Mouse (Mus musculus): ENCODE results near the gene Dok3. TPM values are rescaled to one million over a fixed set of nuclear protein-coding genes. Genes with fewer than 3 reads are reported as not detected.

Dok3 gene
- polyA plus RNA-seq, 1 experiment from 2014 or later = 5.1 TPM

DNA sequence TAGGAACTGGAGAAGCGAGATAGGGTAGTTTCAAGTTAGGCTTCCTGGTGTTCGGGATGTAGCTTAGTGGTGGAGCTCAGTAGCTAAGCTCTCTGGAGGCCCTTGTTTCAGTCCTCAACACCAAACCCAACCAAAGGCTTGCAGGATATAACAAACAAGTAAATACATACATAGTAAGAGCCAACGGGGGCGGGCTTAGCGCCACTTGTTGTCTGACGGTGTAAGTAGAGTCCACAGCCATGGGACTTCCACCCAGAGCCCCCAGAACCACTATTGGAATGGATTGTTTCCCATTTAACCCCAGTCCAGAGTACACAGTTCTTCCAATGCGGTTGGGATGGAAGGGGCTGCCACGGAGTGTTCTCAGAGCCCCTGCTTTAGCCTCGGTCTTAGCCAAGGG is 15.3 kb downstream of the Dok3 start:
- Histone ChIP-seq H3K27me3 (ENCODE audit: control insufficient read depth, insufficient read depth, low read depth, low read length) (no peaks in the 10 kb centered on the region), H3K36me3 (ENCODE audit: control insufficient read depth, insufficient read depth, low read length) (peaks cover 5% of the 10 kb centered on the region), H3K4me1 (ENCODE audit: control insufficient read depth, insufficient read depth, low read length) (peaks cover 27% of the 10 kb centered on the region), H3K27ac (ENCODE audit: low read length) (no peak overlapping the region), H3K4me2 (ENCODE audit: low read length) (peak overlapping the region; percentile 90), H3K9me3 (replicated peaks; ENCODE audit: control insufficient read depth, low read length, poor library complexity, severe bottlenecking) (no peaks in the 10 kb centered on the region), H3K9ac (ENCODE audit: low read depth, low read length) (no peak overlapping the region), H3K4me3 (ENCODE audit: low read depth, low read length) (peak overlapping the region; percentile 86)
- WGBS = 30% methylated on average over 9 of the region's 9 CpGs
- ATAC-seq = no peak

DNA sequence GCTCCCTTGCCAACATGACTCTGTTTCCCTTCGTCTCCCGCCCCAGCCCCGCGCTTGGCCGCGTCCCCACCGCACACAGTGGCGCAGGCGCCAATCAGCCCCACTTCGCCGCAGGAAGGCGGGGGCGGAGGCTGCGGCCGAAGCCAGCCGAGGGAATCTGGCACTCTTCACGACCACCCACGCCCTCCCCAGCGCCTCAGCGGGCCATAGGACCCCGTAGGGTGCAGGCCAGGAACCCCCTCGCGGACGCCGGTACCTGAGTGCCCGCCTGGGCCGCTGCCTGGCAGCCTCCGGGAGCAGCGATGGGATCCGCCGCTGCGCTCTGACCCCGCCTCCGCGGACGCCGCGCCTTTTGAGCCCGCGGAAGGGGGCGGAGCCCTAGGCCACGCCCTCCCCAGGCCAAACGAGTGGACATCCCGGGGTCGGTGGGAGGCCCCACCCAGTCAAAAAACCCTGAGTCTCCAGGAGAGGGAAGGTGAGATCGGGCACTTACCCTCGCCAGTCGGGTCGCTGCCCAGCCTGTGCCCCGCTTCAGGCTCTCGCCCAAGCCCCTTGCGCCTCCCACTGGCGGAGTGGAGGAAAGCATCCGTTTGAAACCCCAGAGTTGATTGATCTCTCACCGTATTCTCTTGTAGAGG is 15.9 kb downstream of the Dok3 start, which contains the start of gene Pdlim7:
Gene Pdlim7 (minus strand): TSS at position 566 of the 638 bp plus-strand sequence.
- peak; percentile 84 for ATAC-seq
- H3K4me1 ChIP-seq (ENCODE audit: control insufficient read depth, insufficient read depth, low read length) = peaks cover 27% of the 10 kb centered on the region
- H3K9me3 ChIP-seq (replicated peaks; ENCODE audit: control insufficient read depth, low read length, poor library complexity, severe bottlenecking) = no peaks in the 10 kb centered on the region
- H3K4me2 ChIP-seq (ENCODE audit: low read length) = peak within 1 kb of the TSS; percentile 90
- H3K36me3 ChIP-seq (ENCODE audit: control insufficient read depth, insufficient read depth, low read length) = peaks cover 9% of the 10 kb centered on the region
- H3K27ac ChIP-seq (ENCODE audit: low read length) = peak within 1 kb of the TSS; percentile 84
- peak within 1 kb of the TSS; percentile 86 for H3K4me3 ChIP-seq (ENCODE audit: low read depth, low read length)
- H3K9ac ChIP-seq (ENCODE audit: low read depth, low read length) = peak within 1 kb of the TSS; percentile 90
- no peaks in the 10 kb centered on the region for H3K27me3 ChIP-seq (ENCODE audit: control insufficient read depth, insufficient read depth, low read depth, low read length)
- WGBS = under 1% methylated on average over 53 of the region's 55 CpGs

DNA sequence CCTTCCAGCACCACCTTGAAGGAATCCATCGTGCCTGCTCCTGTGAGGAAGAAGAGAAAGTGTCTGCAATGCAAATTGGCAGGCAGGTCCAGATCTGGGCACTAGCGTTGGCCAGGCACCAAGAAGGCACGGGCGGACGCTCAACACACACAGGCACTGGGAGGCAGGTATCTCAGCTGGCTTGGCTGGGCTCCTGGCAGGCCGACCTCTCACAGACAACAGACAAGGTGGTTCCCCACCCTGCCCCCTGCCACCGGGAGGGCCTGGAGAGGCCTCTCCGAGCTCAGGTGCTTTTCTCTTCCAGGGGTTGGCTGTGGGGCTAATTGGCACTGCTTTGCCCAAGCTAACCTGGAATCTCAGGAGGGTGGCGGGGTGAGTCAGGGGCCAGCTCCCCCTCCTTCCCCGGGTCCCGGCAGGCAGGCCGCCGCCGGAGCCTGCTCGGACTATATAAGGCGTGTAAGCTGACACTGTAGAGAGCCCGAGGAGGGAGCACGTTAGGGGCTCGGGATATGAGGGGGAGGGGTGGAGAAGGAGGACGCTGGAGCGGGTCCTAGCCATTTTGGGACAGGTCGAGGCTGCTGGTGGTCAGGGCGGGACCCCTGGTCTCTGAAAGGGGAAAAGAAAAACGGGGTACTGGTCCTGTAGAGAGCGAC is 16.6 kb downstream of the Dok3 start:
- Histone ChIP-seq H3K27ac (ENCODE audit: low read length) (peak overlapping the region; percentile 84), H3K9me3 (replicated peaks; ENCODE audit: control insufficient read depth, low read length, poor library complexity, severe bottlenecking) (no peaks in the 10 kb centered on the region), H3K36me3 (ENCODE audit: control insufficient read depth, insufficient read depth, low read length) (peaks cover 16% of the 10 kb centered on the region), H3K4me1 (ENCODE audit: control insufficient read depth, insufficient read depth, low read length) (peaks cover 27% of the 10 kb centered on the region), H3K27me3 (ENCODE audit: control insufficient read depth, insufficient read depth, low read depth, low read length) (no peaks in the 10 kb centered on the region), H3K4me2 (ENCODE audit: low read length) (peak overlapping the region; percentile 90), H3K9ac (ENCODE audit: low read depth, low read length) (peak overlapping the region; percentile 90), H3K4me3 (ENCODE audit: low read depth, low read length) (peak overlapping the region; percentile 86)
- peak; percentile 68 for ATAC-seq
- under 1% methylated on average over 22 of the region's 25 CpGs for WGBS

DNA sequence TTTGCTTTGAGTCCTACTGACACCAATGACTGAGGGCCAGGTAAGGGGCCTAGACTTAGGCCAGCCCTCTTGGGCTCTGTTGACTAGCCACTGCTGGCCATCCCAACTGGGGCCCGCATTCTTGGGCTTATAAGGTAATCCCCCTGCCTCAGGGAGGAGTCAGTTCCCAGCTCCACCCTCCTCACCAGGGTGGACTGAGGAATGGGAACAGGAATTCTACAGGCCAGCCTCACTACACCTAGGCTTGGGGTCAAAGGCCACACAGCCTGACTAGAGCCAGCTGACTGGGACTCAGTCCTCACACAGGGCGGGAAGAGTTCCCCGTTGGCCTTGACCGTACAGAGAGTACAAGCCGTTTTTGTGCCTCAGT is 17.6 kb downstream of the Dok3 start:
- Histone ChIP-seq H3K4me2 (ENCODE audit: low read length) (peak overlapping the region; percentile 90), H3K9ac (ENCODE audit: low read depth, low read length) (peak overlapping the region; percentile 42; the same call in 1 of the 2 replicates), H3K27me3 (ENCODE audit: control insufficient read depth, insufficient read depth, low read depth, low read length) (no peaks in the 10 kb centered on the region), H3K4me1 (ENCODE audit: control insufficient read depth, insufficient read depth, low read length) (peaks cover 27% of the 10 kb centered on the region), H3K36me3 (ENCODE audit: control insufficient read depth, insufficient read depth, low read length) (peaks cover 26% of the 10 kb centered on the region), H3K27ac (ENCODE audit: low read length) (peak overlapping the region; percentile 61), H3K9me3 (replicated peaks; ENCODE audit: control insufficient read depth, low read length, poor library complexity, severe bottlenecking) (no peaks in the 10 kb centered on the region), H3K4me3 (ENCODE audit: low read depth, low read length) (0 out of 2 replicates have a peak overlapping the region, but pooled peaks have one; percentile 2)
- ATAC-seq = no peak
- 37% methylated on average over 5 of the region's 5 CpGs for WGBS

DNA sequence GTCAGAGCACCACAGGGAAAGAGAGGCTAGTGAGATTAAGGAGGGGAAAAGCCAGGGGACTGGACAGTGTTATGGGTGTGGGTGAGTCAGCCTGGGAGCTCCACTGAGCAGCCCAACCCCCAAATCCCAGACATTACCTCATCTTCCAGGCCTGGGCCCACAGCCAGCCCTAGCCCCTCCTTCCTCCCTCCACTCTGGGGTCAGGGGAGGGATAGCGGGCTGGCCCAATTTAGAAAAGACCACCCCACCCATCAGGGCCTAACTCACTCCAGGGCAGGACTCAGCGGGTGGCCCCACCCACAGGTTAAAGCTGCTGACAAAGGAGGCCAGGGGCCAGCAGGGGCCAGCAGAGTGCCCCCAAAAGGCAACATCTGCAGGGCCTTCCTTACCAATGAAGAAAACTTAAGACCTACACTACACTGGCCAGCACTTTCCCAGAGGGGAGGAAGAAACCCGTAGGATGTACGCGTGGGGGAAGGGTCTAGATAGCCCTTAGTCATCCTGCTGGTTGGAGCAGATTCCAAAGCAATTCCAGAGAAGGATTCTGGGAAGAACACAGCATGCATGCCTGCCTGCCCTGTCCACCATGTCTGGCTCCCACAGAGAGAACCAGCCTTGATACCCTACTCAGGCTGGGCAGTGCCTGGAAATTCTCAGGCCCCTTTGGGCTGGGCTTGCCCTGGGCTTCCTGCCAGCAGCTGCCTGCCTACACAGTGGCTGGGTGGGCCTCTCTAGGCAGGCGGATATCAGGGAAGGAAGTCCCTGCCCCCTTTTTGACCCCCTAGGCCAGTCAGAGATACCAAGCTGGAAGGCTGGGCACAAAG is 18.2 kb downstream of the Dok3 start:
- 11% methylated on average over 6 of the region's 6 CpGs for WGBS
- no peaks in the 10 kb centered on the region for H3K27me3 ChIP-seq (ENCODE audit: control insufficient read depth, insufficient read depth, low read depth, low read length)
- ATAC-seq = 0 out of 2 replicates have a peak, but pooled peaks have one; percentile 29
- H3K4me3 ChIP-seq (ENCODE audit: low read depth, low read length) = no peak overlapping the region
- peaks cover 27% of the 10 kb centered on the region for H3K4me1 ChIP-seq (ENCODE audit: control insufficient read depth, insufficient read depth, low read length)
- peak overlapping the region; percentile 90 for H3K4me2 ChIP-seq (ENCODE audit: low read length)
- peaks cover 28% of the 10 kb centered on the region for H3K36me3 ChIP-seq (ENCODE audit: control insufficient read depth, insufficient read depth, low read length)
- peak overlapping the region; percentile 42; the same call in 1 of the 2 replicates for H3K9ac ChIP-seq (ENCODE audit: low read depth, low read length)
- no peaks in the 10 kb centered on the region for H3K9me3 ChIP-seq (replicated peaks; ENCODE audit: control insufficient read depth, low read length, poor library complexity, severe bottlenecking)
- peak overlapping the region; percentile 61 for H3K27ac ChIP-seq (ENCODE audit: low read length)

DNA sequence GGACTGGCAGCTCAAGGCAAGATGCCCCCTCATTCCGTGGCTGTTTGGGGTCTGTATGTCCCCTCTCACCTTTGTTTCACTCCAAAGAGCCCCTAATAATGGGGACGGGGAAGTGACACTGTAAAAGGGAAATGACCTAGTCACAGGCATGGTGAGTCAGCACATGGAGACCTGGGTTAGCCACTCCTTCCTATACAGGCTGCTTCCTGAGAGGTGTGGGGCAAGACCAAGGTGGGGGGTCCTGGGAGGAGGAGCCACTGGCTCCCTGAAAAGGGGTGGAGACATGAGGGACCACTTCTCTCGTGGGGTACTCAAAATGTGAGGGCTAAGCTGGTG is 18.8 kb downstream of the Dok3 start:
- H3K4me2 ChIP-seq (ENCODE audit: low read length) = no peak overlapping the region
- peaks cover 27% of the 10 kb centered on the region for H3K4me1 ChIP-seq (ENCODE audit: control insufficient read depth, insufficient read depth, low read length)
- H3K27me3 ChIP-seq (ENCODE audit: control insufficient read depth, insufficient read depth, low read depth, low read length) = no peaks in the 10 kb centered on the region
- H3K9me3 ChIP-seq (replicated peaks; ENCODE audit: control insufficient read depth, low read length, poor library complexity, severe bottlenecking) = no peaks in the 10 kb centered on the region
- H3K27ac ChIP-seq (ENCODE audit: low read length) = peak overlapping the region; percentile 42
- ATAC-seq = no peak
- H3K4me3 ChIP-seq (ENCODE audit: low read depth, low read length) = no peak overlapping the region
- 34% methylated on average over 3 of the region's 3 CpGs for WGBS
- peak overlapping the region; percentile 3; the same call in 1 of the 2 replicates for H3K9ac ChIP-seq (ENCODE audit: low read depth, low read length)
- H3K36me3 ChIP-seq (ENCODE audit: control insufficient read depth, insufficient read depth, low read length) = peaks cover 30% of the 10 kb centered on the region

DNA sequence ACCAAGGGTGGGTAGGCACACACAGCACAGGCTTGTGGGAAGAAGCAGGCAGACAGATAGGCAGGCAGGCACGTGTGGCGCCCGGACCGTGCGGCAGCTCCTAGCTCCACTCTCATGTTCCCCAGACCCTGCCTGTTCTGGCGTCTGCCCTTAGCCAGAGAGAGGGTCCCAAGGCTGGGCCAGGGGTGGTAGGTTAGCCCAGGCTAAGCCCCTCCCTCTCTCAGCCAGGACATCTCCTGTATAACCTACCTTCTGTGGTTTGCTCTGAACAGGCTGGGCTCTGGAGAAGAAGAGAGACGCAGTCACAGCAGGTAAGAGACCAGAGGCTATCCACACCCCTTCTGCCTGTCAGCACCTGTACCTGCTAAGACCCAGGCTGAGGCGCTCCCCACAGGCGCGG is 20.6 kb downstream of the Dok3 start:
- no peak overlapping the region for H3K4me2 ChIP-seq (ENCODE audit: low read length)
- H3K36me3 ChIP-seq (ENCODE audit: control insufficient read depth, insufficient read depth, low read length) = peaks cover 33% of the 10 kb centered on the region
- no peak for ATAC-seq

DNA sequence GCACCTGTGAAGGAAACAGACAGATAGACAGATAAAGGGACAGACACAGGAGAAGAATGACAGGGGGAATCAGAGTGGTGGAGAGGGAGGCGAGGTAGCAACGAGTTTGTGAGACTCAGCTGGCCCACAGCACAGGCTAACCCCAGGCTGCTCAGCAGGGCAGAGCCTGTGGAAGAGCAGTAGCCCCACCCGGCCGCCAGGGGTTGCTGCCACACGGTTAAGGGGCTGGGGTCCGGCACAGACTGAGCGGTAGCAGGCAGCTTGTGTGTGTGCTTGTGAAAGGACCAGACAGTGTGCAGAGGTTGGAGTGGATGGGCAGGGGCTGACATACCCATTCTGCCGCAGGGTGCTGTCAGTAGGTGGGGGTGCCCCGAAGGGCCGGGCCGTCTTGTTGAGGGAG is 21.2 kb downstream of the Dok3 start:
- no peak for ATAC-seq
- H3K9ac ChIP-seq (ENCODE audit: low read depth, low read length) = no peak overlapping the region
- no peaks in the 10 kb centered on the region for H3K9me3 ChIP-seq (replicated peaks; ENCODE audit: control insufficient read depth, low read length, poor library complexity, severe bottlenecking)
- H3K4me2 ChIP-seq (ENCODE audit: low read length) = no peak overlapping the region
- H3K27ac ChIP-seq (ENCODE audit: low read length) = no peak overlapping the region
- peaks cover 23% of the 10 kb centered on the region for H3K4me1 ChIP-seq (ENCODE audit: control insufficient read depth, insufficient read depth, low read length)
- H3K4me3 ChIP-seq (ENCODE audit: low read depth, low read length) = no peak overlapping the region
- H3K36me3 ChIP-seq (ENCODE audit: control insufficient read depth, insufficient read depth, low read length) = peaks cover 38% of the 10 kb centered on the region
- WGBS = 59% methylated on average over 11 of the region's 11 CpGs
- H3K27me3 ChIP-seq (ENCODE audit: control insufficient read depth, insufficient read depth, low read depth, low read length) = no peaks in the 10 kb centered on the region

More for the DNA sequence above, 20.6 kb downstream of the Dok3 start:
- Histone ChIP-seq H3K4me3 (ENCODE audit: low read depth, low read length) (no peak overlapping the region), H3K4me1 (ENCODE audit: control insufficient read depth, insufficient read depth, low read length) (peaks cover 23% of the 10 kb centered on the region), H3K9me3 (replicated peaks; ENCODE audit: control insufficient read depth, low read length, poor library complexity, severe bottlenecking) (no peaks in the 10 kb centered on the region), H3K27me3 (ENCODE audit: control insufficient read depth, insufficient read depth, low read depth, low read length) (no peaks in the 10 kb centered on the region), H3K9ac (ENCODE audit: low read depth, low read length) (no peak overlapping the region), H3K27ac (ENCODE audit: low read length) (no peak overlapping the region)
- 96% methylated on average over 10 of the region's 10 CpGs for WGBS

Measured in midbrain, embryonic 16.5 days (tissue).